Mouse (Mus musculus) brain, embryonic 14.5 days (tissue): ENCODE data around the gene Ric1. TPM values are rescaled to one million over a fixed set of nuclear protein-coding genes. Genes with fewer than 3 reads are reported as not detected.
A peak's percentile ranks its signal among the peaks of the same experiment; 100 is the strongest.

ENCODE experiments used
- DNase-seq: peaks from one replicate; pipeline ENCODE4 v3.0.0-alpha.2; 2011; ENCODE audit warnings: low read depth
- CTCF ChIP-seq: fragments of 200-500 bp; IDR thresholded peaks from 2 replicates; pipeline ENCODE4 v1.5.1; 2012; ENCODE audit warnings: inconsistent platforms, mild to moderate bottlenecking, moderate library complexity, borderline replicate concordance; ENCODE audit not compliant: insufficient read depth, insufficient read length; ENCODE audit errors: extremely low read depth
- POLR2A ChIP-seq: fragments of 200-500 bp; IDR thresholded peaks from 2 replicates; pipeline ENCODE4 v1.6.1; 2012; ENCODE audit warnings: mild to moderate bottlenecking, inconsistent platforms, borderline replicate concordance; ENCODE audit not compliant: poor library complexity, insufficient read depth, insufficient read length, severe bottlenecking; ENCODE audit errors: extremely low read depth
- polyA plus RNA-seq: library from polyadenylated mRNA; depleted of rRNA; stranded (reverse); fragments of >200 nt; gene quantifications from 2 replicates; pipeline ENCODE4 v1.2.3, GENCODE M21; 2012; rRNA removed

The Ric1 gene
- 19.6 and 28.4 TPM in 2 replicates for polyA plus RNA-seq

GRCm38 (mm10) chr19:29521637-29522435 is at the start of gene Ric1:
Gene Ric1, plus strand, starts transcription at chr19:29522282.
- DNase-seq = peak; percentile 92
- TF ChIP-seq CTCF = no peak
- peak; percentile 75 for TF ChIP-seq POLR2A

DNA sequence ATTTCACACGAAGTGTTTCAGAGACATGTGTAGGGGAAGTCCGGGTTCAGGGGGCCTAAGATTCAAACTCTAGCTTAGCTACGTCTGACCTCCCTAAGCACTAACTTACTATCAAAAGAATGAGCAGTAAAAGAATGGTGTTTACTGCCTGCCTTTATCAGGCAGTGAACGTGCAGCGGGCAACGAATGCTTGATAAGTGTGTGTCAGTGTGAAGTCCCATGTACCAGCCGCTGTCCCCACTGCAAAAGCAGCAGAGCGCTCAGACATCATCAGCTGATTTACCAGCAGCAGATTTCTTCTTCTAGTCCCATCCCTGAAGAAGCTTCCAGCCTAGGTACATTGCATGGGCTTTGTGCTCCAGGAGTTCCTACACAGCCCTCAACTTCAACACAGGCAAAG is 49.7 kb upstream of the Ric1 start:
- DNase-seq = no peak
- no peak for TF ChIP-seq CTCF
- TF ChIP-seq POLR2A = no peak

DNA sequence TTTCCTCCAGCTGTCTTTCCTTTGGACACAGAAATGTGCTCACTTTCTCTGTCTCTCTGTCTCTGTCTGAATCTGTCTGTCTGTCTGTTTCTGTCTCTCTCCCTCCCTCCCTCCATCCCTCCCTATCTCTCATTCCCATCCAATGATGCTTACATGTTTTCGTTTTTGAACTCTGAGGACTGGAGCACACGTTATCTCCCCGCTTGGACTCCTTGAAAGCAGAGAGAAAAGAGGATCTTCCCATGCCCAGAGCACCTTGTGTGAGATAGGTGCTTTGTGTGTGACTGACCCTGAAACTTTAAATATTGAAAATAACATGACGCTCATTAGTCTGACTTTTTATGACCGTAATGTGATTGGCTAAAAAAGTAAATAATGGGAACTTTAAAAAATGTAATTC is 49.1 kb upstream of the Ric1 start:
- DNase-seq = no peak
- no peak for TF ChIP-seq CTCF
- no peak for TF ChIP-seq POLR2A

GRCm38 (mm10) chr19:29474803-29475202 is 47.3 kb upstream of the Ric1 start:
- DNase-seq = no peak
- TF ChIP-seq POLR2A (no peak), CTCF (no peak)

- DNase-seq = no peak
- TF ChIP-seq CTCF (no peak), POLR2A (no peak)
These were observed 46.9 kb upstream of the Ric1 start for GRCm38 (mm10) chr19:29475210-29475620.

- DNase-seq = no peak
- TF ChIP-seq CTCF (no peak), POLR2A (no peak)
These were observed 43.5 kb upstream of the Ric1 start for GRCm38 (mm10) chr19:29478598-29478997.

DNA sequence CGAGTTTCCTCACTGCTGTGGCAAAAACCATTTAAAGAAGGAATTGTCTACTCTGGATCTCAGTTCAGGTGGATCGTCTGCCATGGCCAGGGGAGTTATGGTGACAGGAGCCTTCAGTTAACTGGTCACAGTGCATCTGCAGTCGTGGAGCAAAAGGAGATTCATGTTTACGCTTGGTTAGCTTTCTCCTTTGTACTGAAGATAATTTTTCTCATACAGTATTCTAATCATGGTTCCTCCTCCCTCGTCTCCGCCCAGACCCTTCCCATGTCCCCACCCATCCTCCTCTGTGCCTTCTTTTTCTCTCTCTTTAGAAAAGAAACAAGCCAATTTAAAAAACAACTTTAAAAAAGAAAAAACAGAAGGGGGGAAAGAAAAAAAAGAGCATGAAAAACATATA is 40.5 kb upstream of the Ric1 start:
- no peak for TF ChIP-seq POLR2A
- no peak for TF ChIP-seq CTCF
- DNase-seq = no peak

- no peak for TF ChIP-seq POLR2A
- DNase-seq = no peak
These were observed 39.9 kb upstream of the Ric1 start for GRCm38 (mm10) chr19:29482148-29482547.

DNA sequence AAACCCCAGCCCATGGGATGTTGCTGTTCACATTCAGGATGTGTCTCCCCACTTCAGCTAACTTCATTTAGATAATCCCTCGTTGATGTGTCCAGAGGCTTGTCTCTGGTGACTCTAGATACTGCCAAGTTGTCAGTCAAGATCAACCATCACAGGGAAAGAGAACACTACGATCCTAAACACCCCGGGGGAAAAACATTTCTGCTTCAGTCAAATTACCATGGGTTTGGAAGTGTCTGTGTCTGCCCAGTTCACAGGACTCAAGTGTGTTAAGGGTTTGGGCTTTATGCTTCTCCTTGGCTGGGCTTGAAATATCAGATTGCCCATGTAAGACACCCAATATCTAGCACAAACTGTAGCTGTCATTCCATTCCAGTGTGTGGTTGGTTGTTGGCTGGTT is 39.4 kb upstream of the Ric1 start:
- TF ChIP-seq CTCF = no peak
- no peak for TF ChIP-seq POLR2A
- DNase-seq = peak; percentile 25

DNA sequence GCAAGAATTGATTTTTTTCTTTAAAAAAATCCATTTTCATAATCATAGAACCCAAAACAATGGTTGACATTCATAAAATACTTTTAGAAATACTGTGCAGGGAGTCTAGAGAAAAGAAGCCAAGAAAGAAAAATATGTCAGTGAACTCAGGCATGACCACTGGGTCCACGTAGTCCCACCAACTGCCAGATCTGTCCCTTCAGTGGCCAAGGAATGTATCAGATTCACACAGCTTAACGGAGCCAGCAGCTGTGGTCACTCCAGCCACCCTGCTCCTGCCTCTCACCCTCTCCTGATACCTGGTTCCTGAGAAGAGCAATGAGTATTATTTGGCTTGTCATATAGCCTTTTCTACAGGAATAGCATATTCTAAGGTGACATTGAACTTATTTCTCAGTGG is 38.7 kb upstream of the Ric1 start:
- TF ChIP-seq CTCF (no peak), POLR2A (no peak)
- no peak for DNase-seq

DNA sequence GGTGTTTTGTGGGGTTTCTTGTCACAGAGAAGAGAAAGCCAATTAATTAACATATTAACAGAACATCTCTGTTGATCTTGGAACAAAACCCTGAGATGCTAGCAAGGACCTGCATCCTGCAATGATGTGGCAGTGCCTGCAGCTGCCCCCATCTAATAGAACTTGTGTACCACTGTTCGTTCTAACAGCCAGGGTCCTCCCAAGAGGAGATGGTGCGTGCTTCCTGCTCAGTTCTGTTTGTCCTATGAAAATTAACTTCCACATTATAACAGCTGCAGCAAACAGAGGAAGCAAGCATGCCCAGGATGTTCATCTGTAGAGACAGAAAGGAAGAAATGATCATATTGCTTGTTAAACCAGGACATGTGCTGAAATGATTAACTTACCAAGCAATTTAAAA is 37.5 kb upstream of the Ric1 start:
- TF ChIP-seq POLR2A = no peak
- no peak for TF ChIP-seq CTCF
- no peak for DNase-seq

DNA sequence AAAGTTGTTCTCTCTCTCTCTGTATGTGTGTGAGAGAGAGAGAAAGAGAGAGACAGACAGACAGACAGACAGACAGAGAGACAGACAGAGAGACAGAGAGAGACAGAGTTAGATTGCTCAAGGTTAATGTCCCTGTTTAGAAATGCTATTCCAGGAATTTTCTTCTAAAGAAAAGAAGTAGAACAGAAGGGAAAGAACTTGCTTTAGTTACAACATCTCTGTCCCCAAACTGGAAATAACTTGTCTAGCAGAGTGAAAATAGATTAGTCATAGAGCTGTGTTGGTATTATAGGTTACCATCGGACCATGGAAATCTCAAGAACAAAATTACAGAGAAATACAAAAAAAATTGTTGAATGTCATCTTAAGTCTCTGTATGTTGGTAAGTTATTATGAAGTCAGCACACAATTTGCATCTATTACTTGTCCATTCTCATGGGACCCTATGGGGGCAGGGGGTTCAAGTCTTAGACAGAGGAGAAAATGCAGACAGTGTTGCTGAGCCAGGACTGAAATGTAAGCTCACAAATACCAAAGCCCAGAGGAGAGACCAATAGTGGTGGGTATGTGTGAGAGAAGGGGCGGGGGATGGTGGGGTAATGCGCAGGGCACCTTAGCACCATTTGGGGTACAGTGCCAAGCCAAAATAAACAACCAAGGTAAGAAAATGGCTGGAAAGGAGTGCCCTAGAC is 36.7 kb upstream of the Ric1 start:
- no peak for DNase-seq

GRCm38 (mm10) chr19:29486545-29487206 is 35.4 kb upstream of the Ric1 start:
- DNase-seq = no peak
- TF ChIP-seq CTCF = no peak
- TF ChIP-seq POLR2A = no peak

More for the DNA sequence above, 36.7 kb upstream of the Ric1 start:
- TF ChIP-seq CTCF (no peak), POLR2A (no peak)
